Mouse (Mus musculus) G1E (cell line): Measurements from ENCODE around the gene Rnf214. TPM values are rescaled to one million over a fixed set of nuclear protein-coding genes. Genes with fewer than 3 reads are reported as not detected.
A peak's percentile ranks its signal among the peaks of the same experiment; 100 is the strongest.

Experiments used
- ATAC-seq: 2 replicates; pipeline ENCODE4 v1.8.0; 2016; ENCODE audit warnings: mild to moderate bottlenecking; ENCODE audit not compliant: insufficient number of reproducible peaks, poor library complexity, low FRiP score, severe bottlenecking; ENCODE audit errors: extremely low read depth
- DNase-seq: peaks from one replicate; pipeline ENCODE4 v3.0.0; 2012; ENCODE audit warnings: low spot score
- H3K27me3 ChIP-seq: 2 replicates; pipeline ENCODE4 v1.6.1; 2012; ENCODE audit warnings: mild to moderate bottlenecking, low read length, inconsistent platforms; ENCODE audit not compliant: insufficient read depth
- H3K36me3 ChIP-seq: replicated peaks from 2 replicates; pipeline ENCODE3; 2012; ENCODE audit warnings: mild to moderate bottlenecking, inconsistent platforms
- H3K4me1 ChIP-seq: 2 replicates; pipeline ENCODE4 v1.6.1; 2012; ENCODE audit warnings: low read depth, low read length, inconsistent platforms, mixed read lengths; ENCODE audit not compliant: insufficient read depth
- H3K4me3 ChIP-seq: 2 replicates; pipeline ENCODE4 v1.5.1; 2012; ENCODE audit warnings: low read depth, mild to moderate bottlenecking, inconsistent platforms, low read length, moderate library complexity, mixed read lengths
- H3K9me3 ChIP-seq: replicated peaks from 2 replicates; pipeline ENCODE4 v1.6.1; 2012; ENCODE audit warnings: inconsistent platforms
- CTCF ChIP-seq: IDR thresholded peaks from 2 replicates; pipeline ENCODE4 v1.5.1; 2012; ENCODE audit warnings: low read depth, low read length, inconsistent platforms, mixed read lengths
- GATA1 ChIP-seq: IDR thresholded peaks from 2 replicates; pipeline ENCODE4 v1.6.1; 2012; ENCODE audit warnings: borderline replicate concordance, low read length, inconsistent platforms, mixed read lengths
- GATA2 ChIP-seq: IDR thresholded peaks from 2 replicates; pipeline ENCODE4 v1.6.1; 2012; ENCODE audit warnings: low read depth, low read length, inconsistent platforms, borderline replicate concordance
- POLR2AphosphoS5 ChIP-seq: IDR thresholded peaks from 2 replicates; pipeline ENCODE4 v1.6.1; 2012; ENCODE audit warnings: low read depth, low read length, inconsistent platforms; ENCODE audit not compliant: insufficient replicate concordance
- TAL1 ChIP-seq: conservative IDR thresholded peaks from 2 replicates; pipeline ENCODE4 v1.6.1; 2012; ENCODE audit warnings: low read depth, low read length, inconsistent platforms, mixed read lengths
- polyA plus RNA-seq: library from polyadenylated mRNA; stranded (reverse); fragments of >175 nt; gene quantifications from 2 replicates; pipeline ENCODE4 v1.2.3, GENCODE M21; 2012
- total RNA-seq, 2 experiments: library from RNA; stranded (forward) in 1 of 2; stranded (reverse) in 1 of 2; fragments of 200-1000 nt in 1 of 2; fragments of >200 nt in 1 of 2; fragmentation: Nextera tagmentation in 1 of 2; gene quantifications; 2 replicates each; pipeline ENCODE4 v1.2.3; 2014 to 2017

Rnf214 gene
- total and polyA plus RNA-seq, 3 experiments = 16.7 to 33.5 (median 31.7) TPM

- ATAC-seq (peak; percentile 99), DNase-seq (peak; percentile 99)
- Histone ChIP-seq H3K4me1 (peaks cover 28% of the 10 kb centered on the region), H3K4me3 (peak within 1 kb of the TSS; percentile 83), H3K36me3 (peaks cover 19% of the 10 kb centered on the region), H3K27me3 (no peaks in the 10 kb centered on the region), H3K9me3 (peaks cover 3% of the 10 kb centered on the region; the same call in 1 of the 2 replicates)
- no peak for TF ChIP-seq CTCF
- no peak for TF ChIP-seq GATA1
- no peak for TF ChIP-seq POLR2AphosphoS5
- TF ChIP-seq TAL1 = no peak
- TF ChIP-seq GATA2 = no peak
These were observed 78.3 kb downstream of the Rnf214 start, which contains the start of gene Cep164 for GRCm38 (mm10) chr9:45828291-45828963. Gene Cep164 (minus strand): TSS chr9:45828691.

DNA sequence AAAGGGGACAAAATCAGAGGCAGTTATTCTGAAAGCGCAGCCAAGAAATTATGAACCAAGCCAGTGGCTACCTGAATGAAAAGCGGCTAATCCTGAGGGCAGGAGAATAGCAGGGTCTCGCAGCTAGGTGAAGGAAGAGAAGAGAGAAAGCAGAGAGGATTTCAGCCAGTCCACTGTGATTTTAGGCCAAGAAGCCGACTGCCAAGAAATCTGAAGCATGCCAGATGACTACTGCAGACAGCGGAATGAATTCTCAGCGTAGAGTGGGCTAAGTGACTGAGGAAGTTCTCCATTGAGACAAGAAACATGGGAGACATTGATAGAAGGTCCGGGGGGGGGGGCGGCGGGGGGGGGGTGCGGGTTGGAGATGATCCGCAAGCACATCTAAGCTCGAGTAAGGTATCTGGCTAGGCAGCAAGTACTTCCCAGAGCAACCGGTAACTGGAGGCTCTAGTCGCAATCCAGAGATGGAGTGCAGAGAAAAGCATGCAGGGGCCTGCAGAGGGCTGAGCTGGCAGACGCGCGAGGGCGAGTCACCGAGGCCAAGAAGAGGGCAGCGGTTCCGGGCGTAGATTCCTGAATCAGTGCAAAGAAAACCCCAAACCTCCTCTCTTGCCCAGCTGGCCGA, 78.9 kb downstream of the Rnf214 start:
- peaks cover 3% of the 10 kb centered on the region; the same call in 1 of the 2 replicates for H3K9me3 ChIP-seq
- DNase-seq (peak; percentile 17), ATAC-seq (no peak)
- H3K27me3 ChIP-seq = no peaks in the 10 kb centered on the region
- H3K4me1 ChIP-seq = peaks cover 28% of the 10 kb centered on the region
- TF ChIP-seq CTCF = no peak
- TF ChIP-seq GATA2 = no peak
- TF ChIP-seq GATA1 = no peak
- no peak for TF ChIP-seq TAL1
- TF ChIP-seq POLR2AphosphoS5 = no peak
- peak overlapping the region; percentile 83 for H3K4me3 ChIP-seq
- H3K36me3 ChIP-seq = peaks cover 25% of the 10 kb centered on the region

DNA sequence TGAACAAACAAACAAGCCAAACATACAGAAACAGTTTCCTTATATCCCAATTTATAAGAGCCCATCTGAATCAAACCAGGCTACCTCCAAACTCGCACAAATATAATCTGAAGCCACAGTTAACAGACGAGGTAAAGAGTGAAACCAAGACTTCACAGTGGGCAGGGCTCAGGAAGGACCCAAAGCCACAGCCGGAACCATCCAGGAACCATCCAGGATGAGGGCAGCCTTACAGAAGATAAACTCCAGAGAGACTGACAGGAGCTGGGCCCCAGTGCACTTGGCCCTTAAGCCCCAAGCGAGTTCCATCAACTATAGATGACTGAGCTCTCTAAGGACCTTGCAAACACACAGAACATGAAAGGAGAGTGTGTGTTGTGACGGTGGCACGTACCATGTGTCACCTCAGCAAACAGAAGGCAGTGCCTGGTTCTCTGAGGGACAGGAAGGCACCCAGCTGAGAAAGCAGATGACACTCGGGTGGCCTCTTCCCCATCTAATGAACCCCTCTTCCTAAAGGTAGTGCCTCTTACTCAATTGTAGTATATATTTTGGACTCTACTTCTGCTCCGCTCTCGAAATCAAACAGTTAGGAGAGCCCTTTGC, 88.2 kb downstream of the Rnf214 start:
- TF ChIP-seq POLR2AphosphoS5 = no peak
- no peak for TF ChIP-seq GATA1
- TF ChIP-seq GATA2 = no peak
- TF ChIP-seq CTCF = no peak
- TF ChIP-seq TAL1 = no peak
- Histone ChIP-seq H3K4me3 (no peak overlapping the region), H3K27me3 (no peaks in the 10 kb centered on the region), H3K9me3 (no peaks in the 10 kb centered on the region), H3K36me3 (peaks cover 81% of the 10 kb centered on the region), H3K4me1 (peaks cover 2% of the 10 kb centered on the region; the same call in 1 of the 2 replicates)
- no peak for DNase-seq
- no peak for ATAC-seq

- Histone ChIP-seq H3K9me3 (no peaks in the 10 kb centered on the region), H3K4me3 (no peak overlapping the region), H3K27me3 (no peaks in the 10 kb centered on the region), H3K36me3 (peaks cover 72% of the 10 kb centered on the region), H3K4me1 (peaks cover 10% of the 10 kb centered on the region)
- no peak for DNase-seq
- no peak for ATAC-seq
- TF ChIP-seq POLR2AphosphoS5 (no peak), GATA1 (no peak), CTCF (no peak), GATA2 (no peak), TAL1 (no peak)
These were observed 91.2 kb downstream of the Rnf214 start for GRCm38 (mm10) chr9:45815525-45815924.

- no peak for TF ChIP-seq GATA1
- no peak for TF ChIP-seq GATA2
- TF ChIP-seq CTCF = no peak
- no peak for TF ChIP-seq TAL1
- TF ChIP-seq POLR2AphosphoS5 = no peak
- no peaks in the 10 kb centered on the region for H3K9me3 ChIP-seq
- ATAC-seq (no peak), DNase-seq (no peak)
- H3K27me3 ChIP-seq = no peaks in the 10 kb centered on the region
- H3K4me1 ChIP-seq = peaks cover 12% of the 10 kb centered on the region
- H3K4me3 ChIP-seq = no peak overlapping the region
- H3K36me3 ChIP-seq = peaks cover 70% of the 10 kb centered on the region
These were observed 91.6 kb downstream of the Rnf214 start for GRCm38 (mm10) chr9:45815113-45815512.

Other genes with a start within 250 kb of the Rnf214 start
- gene Cep164, start 78.2 kb downstream of the Rnf214 start, total RNA-seq (2014; fragmentation: Nextera tagmentation) = 38.3 and 77.4 TPM in 2 replicates
- gene Cep164, start 78.2 kb downstream of the Rnf214 start, total RNA-seq (2017) = 17.1 and 21.9 TPM in 2 replicates
- gene Cep164, start 78.2 kb downstream of the Rnf214 start, polyA plus RNA-seq = 95.3 and 106 TPM in 2 replicates
- gene Bace1, start 68.3 kb downstream of the Rnf214 start, total RNA-seq (2014; fragmentation: Nextera tagmentation) = not detected in 2 replicates
- gene Bace1, start 68.3 kb downstream of the Rnf214 start, total RNA-seq (2017) = 0.17 and 0.22 TPM in 2 replicates
- gene Bace1, start 68.3 kb downstream of the Rnf214 start, polyA plus RNA-seq = 0.06 and 0.07 TPM in 2 replicates
- gene Pcsk7, start 414 bp downstream of the Rnf214 start, total RNA-seq (2014; fragmentation: Nextera tagmentation) = 7.1 and 7.3 TPM in 2 replicates
- 11.8 and 19.1 TPM in 2 replicates for gene Pcsk7, start 414 bp downstream of the Rnf214 start, total RNA-seq (2017)
- 5.3 and 6.3 TPM in 2 replicates for gene Pcsk7, start 414 bp downstream of the Rnf214 start, polyA plus RNA-seq
- not detected in 2 replicates for gene Tagln, start 29.1 kb upstream of the Rnf214 start, total RNA-seq (2014; fragmentation: Nextera tagmentation)
- gene Tagln, start 29.1 kb upstream of the Rnf214 start, total RNA-seq (2017) = 0.38 TPM in 1 of 2 replicates, not detected in the other
- 0.03 and 0.07 TPM in 2 replicates for gene Tagln, start 29.1 kb upstream of the Rnf214 start, polyA plus RNA-seq
- 54.4 and 78.3 TPM in 2 replicates for gene Sidt2, start 48.3 kb upstream of the Rnf214 start, total RNA-seq (2014; fragmentation: Nextera tagmentation)
- gene Sidt2, start 48.3 kb upstream of the Rnf214 start, total RNA-seq (2017) = 14.6 and 17.7 TPM in 2 replicates
- gene Sidt2, start 48.3 kb upstream of the Rnf214 start, polyA plus RNA-seq = 25.7 and 26.4 TPM in 2 replicates
- gene Pafah1b2, start 105.8 kb upstream of the Rnf214 start, total RNA-seq (2014; fragmentation: Nextera tagmentation) = 61.1 and 65.5 TPM in 2 replicates
- gene Pafah1b2, start 105.8 kb upstream of the Rnf214 start, total RNA-seq (2017) = 96.7 and 134 TPM in 2 replicates
- gene Pafah1b2, start 105.8 kb upstream of the Rnf214 start, polyA plus RNA-seq = 126 and 154 TPM in 2 replicates
- gene Sik3, start 105.9 kb upstream of the Rnf214 start, total RNA-seq (2014; fragmentation: Nextera tagmentation) = 99.0 and 111 TPM in 2 replicates
- 30.1 and 30.5 TPM in 2 replicates for gene Sik3, start 105.9 kb upstream of the Rnf214 start, total RNA-seq (2017)
- 41.8 and 49.1 TPM in 2 replicates for gene Sik3, start 105.9 kb upstream of the Rnf214 start, polyA plus RNA-seq